Mouse (Mus musculus): ENCODE results near the gene Fsd2. TPM values are rescaled to one million over a fixed set of nuclear protein-coding genes. Genes with fewer than 3 reads are reported as not detected.

Gene Fsd2
- total RNA-seq (2022) = under 1 TPM; 0.27 to 0.33 (median 0.30) TPM

DNA sequence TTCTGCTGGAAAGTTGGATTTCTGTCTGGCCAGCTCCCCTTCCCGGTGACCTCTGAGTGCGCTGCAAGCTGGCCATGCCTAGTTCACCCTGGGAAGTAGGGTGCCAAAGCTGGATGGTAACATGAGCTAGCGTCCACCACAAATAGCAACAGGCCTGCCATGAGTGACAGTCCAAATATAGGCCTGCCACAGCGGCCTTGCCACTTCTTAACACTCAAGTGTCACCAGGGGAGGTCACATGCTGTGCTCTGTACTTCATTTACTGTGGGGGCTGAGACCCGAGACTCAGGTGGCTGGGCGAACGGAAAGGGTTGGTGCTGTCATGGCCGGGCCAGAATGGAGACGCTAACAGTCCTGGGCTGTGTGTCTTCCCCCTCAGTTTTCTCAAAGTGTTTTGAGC is at the start of gene Fsd2:
TSS of gene Fsd2 (minus strand) at position 53 of the 400 bp plus-strand sequence.
- no peak for DNase-seq (ENCODE audit: low spot score in 2 of 2)

GRCm38 (mm10) chr7:81615031-81615430 is 48.3 kb upstream of the Fsd2 start:
- DNase-seq (ENCODE audit: low spot score in 2 of 2) = no peak

GRCm38 (mm10) chr7:81612856-81613635 is 46.3 kb upstream of the Fsd2 start:
- no peak for DNase-seq (ENCODE audit: low spot score in 2 of 2)

DNA sequence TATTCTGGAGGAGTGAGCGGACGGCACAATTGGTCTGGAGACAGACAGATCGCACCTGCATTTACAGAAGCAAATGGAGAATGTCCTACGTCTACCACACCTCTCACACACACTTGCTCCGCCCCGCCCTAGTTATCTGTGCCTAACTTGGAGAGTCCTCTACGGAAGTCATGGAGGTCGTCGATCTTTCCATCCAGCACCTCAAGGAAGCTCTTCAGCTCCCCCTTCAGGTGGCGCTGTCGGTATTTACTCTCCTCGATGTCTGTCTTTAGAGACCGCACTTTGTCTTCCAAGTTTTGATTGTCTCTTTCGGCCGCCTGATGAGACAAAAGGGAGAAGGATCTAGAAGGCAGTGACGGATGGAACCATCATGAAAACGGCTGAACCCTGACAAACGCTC is 43.4 kb upstream of the Fsd2 start:
- no peak for DNase-seq (ENCODE audit: low spot score in 2 of 2)

DNA sequence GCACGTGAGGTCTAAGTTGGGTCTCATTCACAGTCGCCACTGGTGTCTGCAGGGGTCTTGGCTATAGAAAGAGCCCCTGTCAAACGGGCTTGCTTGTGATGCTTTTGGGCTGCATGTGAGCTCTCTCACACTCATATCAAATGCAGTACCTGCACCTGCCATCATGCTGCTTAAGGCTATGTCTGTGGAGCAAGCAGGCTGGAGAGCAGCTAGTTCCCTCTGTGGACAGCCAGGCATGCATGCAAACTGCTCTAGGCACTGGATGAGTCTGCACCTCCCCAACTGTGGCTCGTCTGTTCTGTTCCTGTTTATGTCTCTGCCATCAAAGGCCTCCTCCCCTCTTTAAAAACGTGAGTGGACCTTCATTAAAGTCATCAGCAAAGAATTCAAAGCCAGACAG is 39.7 kb upstream of the Fsd2 start:
- DNase-seq (ENCODE audit: low spot score in 2 of 2) = no peak

GRCm38 (mm10) chr7:81605489-81605888 is 38.7 kb upstream of the Fsd2 start:
- no peak for DNase-seq (ENCODE audit: low spot score in 2 of 2)

DNA sequence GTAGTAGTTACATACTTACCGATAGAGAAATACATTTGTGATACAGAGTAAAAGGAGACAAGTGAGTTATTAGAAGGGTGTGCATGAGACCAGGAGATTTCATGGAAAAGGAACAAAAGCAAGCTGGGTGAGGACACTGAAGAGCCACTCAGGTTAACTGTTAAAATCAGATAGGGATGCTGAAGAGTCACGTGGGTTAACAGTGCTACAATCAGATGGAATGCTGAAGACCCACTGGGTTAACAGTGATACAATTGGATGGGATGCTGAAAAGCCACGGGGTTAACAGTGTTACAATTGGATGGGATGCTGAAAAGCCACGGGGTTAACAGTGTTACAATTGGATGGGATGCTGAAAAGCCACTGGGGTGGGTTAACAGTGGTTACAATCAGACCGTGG is 38.2 kb upstream of the Fsd2 start:
- DNase-seq (ENCODE audit: low spot score in 2 of 2) = no peak

GRCm38 (mm10) chr7:81599379-81600280 is 32.9 kb upstream of the Fsd2 start:
- no peak for DNase-seq (ENCODE audit: low spot score in 2 of 2)

GRCm38 (mm10) chr7:81597660-81598059 is 30.9 kb upstream of the Fsd2 start:
- DNase-seq (ENCODE audit: low spot score in 2 of 2) = no peak

DNA sequence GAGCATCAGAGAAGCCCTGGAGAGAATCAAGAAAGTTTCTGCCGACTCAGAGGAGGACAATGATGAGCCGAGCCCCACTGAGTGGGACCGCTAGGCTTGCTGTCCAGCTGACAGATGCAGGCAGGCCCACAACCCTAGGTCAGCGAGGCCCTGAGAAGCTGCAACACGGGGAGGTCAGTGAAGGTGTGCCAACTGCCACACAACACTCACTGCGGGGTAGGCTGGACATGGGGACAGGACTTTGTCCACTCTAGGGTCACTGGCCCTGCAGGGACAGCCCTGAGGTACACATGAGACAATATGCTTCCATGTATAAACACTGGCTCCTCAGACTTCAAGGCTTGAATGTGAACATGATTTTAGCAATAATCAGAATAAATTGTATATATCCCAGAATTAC is 29.3 kb upstream of the Fsd2 start:
- DNase-seq (ENCODE audit: low spot score in 2 of 2) = no peak

- DNase-seq (ENCODE audit: low spot score in 2 of 2) = no peak
Observed at GRCm38 (mm10) chr7:81595056-81595455, 28.3 kb upstream of the Fsd2 start.

DNA sequence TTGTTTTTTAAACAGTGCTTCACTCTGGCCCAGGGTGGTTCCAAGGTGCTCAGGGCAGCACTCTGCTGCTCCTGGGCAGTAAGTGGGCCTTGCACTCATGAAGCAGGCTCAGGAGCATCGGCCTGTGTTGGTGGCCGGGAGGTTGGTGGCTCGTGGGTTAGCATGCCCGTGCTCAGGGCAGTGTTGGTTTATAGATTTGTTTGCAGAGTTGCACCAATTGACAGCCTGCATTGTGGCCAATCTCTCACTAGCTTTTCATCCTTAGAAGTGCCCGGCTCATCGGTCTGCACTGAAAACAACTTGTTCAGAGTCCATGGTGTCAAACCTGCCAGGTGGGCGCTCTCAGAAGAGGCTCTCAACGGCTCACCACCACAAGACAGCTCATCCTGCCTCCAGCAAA is 26.6 kb upstream of the Fsd2 start:
- DNase-seq (ENCODE audit: low spot score in 2 of 2) = no peak

GRCm38 (mm10) chr7:81592686-81593085 is 25.9 kb upstream of the Fsd2 start:
- no peak for DNase-seq (ENCODE audit: low spot score in 2 of 2)

- DNase-seq (ENCODE audit: low spot score in 2 of 2) = no peak
Observed at GRCm38 (mm10) chr7:81587238-81587637, 20.5 kb upstream of the Fsd2 start.

GRCm38 (mm10) chr7:81585326-81585725 is 18.6 kb upstream of the Fsd2 start:
- no peak for DNase-seq (ENCODE audit: low spot score in 2 of 2)

DNA sequence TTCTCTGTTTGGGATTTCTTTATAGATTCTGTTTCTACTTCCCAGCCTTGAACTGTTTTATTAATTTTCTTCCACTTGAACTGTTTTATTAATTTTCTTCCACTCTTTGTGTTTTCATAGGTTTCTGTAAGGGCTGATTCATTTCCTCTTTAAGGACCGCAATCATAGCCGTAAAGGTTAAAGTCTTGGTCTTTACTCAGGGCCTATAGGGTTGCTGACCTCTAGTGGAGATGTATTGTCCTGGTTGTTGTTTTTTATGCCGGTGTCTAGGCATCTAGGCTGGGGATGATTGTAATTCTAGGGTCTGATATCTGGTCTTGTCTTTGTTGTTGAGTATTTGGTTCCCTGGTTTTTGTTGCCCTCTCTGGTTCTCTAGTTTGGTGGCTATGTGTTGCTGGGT is 16.8 kb upstream of the Fsd2 start:
- no peak for DNase-seq (ENCODE audit: low spot score in 2 of 2)

- no peak for DNase-seq (ENCODE audit: low spot score in 2 of 2)
Observed at GRCm38 (mm10) chr7:81579312-81579711, 12.6 kb upstream of the Fsd2 start.

- DNase-seq (ENCODE audit: low spot score in 2 of 2) = no peak
Observed at GRCm38 (mm10) chr7:81578413-81578812, 11.7 kb upstream of the Fsd2 start.

GRCm38 (mm10) chr7:81577872-81578271 is 11.1 kb upstream of the Fsd2 start:
- no peak for DNase-seq (ENCODE audit: low spot score in 2 of 2)

GRCm38 (mm10) chr7:81575606-81576005 is 8.9 kb upstream of the Fsd2 start:
- DNase-seq (ENCODE audit: low spot score in 2 of 2) = no peak

DNA sequence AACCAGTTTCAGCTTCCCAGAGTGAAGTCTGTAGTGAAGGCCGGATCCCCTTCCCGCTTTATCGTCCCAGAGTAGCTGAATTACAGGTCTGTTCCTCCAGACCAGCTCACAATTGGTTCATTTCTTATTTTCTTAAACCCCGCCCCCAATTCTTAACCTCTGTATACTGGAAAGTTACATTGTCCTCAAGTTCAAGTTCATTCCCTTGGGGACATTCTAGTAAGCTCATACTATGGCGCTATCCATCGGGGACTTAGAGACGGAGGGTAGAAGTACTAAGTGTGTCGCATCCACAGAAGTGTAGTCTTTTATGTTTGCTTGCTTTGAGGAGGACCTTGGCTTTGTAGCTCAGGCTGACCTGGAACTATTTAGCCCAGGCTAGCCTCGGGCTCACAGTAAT is 7.1 kb upstream of the Fsd2 start:
- DNase-seq (ENCODE audit: low spot score in 2 of 2) = no peak

GRCm38 (mm10) chr7:81573397-81573796 is 6.7 kb upstream of the Fsd2 start:
- no peak for DNase-seq (ENCODE audit: low spot score in 2 of 2)
